Mouse (Mus musculus): Measurements from ENCODE around the gene Bahd1. TPM values are rescaled to one million over a fixed set of nuclear protein-coding genes. Genes with fewer than 3 reads are reported as not detected.
A peak's percentile ranks its signal among the peaks of the same experiment; 100 is the strongest.

The Bahd1 gene
- polyA plus RNA-seq, 1 experiment from 2014 or later, result 8.9 TPM

DNA sequence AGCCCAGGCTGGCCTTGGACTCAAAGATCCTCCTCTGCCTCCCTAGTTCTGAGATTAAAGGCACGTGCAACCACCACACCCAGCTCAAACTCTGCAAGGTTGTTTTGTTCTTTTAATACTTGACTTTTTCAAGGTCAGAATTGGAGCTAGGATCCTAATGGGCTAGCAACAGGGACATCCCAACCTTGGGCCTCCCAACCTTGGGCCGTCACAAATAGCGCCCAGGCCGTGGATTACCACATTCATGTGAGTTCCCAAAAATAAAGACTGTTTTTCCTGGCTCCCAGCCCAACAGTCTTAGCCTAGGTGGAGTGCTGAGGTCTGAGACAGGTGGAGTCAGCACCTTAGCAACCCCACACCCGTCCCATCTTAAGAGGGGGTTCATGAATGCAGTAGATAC, 18.2 kb upstream of the Bahd1 start:
- Histone ChIP-seq H3K36me3 (peaks cover 13% of the 10 kb centered on the region; the same call in 1 of the 2 replicates), H3K27ac (replicated peaks) (no peak overlapping the region), H3K9ac (no peak overlapping the region), H3K4me2 (no peak overlapping the region), H3K4me1 (replicated peaks) (peaks cover 5% of the 10 kb centered on the region), H3K9me3 (no peaks in the 10 kb centered on the region), H3K27me3 (peaks cover 9% of the 10 kb centered on the region; the same call in 1 of the 2 replicates), H3K4me3 (no peak overlapping the region)
- WGBS, result 87% methylated on average over 5 of the region's 5 CpGs
- ATAC-seq (ENCODE audit: low FRiP score, low read depth), result no peak

DNA sequence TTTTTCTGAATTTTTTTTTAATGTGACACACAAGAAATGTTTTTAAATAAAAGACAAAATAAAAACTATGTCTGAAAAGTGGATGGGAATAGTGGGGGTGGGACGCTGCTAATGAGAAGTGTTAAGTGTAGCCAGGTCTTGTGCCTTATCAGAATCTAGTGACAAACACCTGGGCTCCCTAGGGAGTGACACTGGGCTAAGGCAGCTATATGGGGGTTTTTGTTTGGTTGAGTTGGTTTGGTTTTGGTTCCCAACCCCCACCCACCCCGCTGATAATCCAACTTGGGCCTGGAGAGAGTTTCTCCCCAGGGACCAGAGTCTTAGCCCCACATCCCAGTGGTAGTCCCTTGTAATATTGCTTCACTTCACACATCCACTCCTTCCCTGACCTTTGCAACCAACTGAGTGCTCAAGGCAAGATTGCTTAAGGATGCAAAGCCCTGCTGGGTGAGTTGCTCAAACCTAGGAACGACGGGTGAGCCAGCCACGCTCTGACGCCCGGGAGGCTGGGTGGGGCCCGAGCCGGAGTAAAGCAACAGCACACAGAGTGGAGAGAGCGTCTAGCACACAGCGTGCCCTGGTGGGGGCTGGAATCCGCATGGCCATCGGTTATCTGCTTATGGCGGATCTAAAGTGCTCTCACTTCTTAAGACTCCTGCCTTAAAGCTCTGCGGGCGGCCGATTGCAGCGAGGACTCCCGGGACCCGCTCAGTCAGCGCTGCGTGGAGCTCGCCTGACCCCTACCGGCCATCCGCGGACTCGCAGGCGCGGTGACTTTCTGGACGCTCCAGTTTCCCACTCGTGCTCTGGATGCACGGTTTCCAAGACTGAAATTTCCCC, 17.1 kb upstream of the Bahd1 start:
- WGBS, result 2% methylated on average over 32 of the region's 32 CpGs
- Histone ChIP-seq H3K27ac (replicated peaks) (no peak overlapping the region), H3K4me1 (replicated peaks) (peaks cover 12% of the 10 kb centered on the region), H3K4me2 (peak overlapping the region; percentile 85), H3K27me3 (peaks cover 9% of the 10 kb centered on the region; the same call in 1 of the 2 replicates), H3K4me3 (peak overlapping the region; percentile 40), H3K36me3 (0 out of 2 replicates have a peak, but pooled peaks cover 4% of the 10 kb centered on the region), H3K9ac (peak overlapping the region; percentile 47), H3K9me3 (no peaks in the 10 kb centered on the region)
- peak; percentile 80 for ATAC-seq (ENCODE audit: low FRiP score, low read depth)

DNA sequence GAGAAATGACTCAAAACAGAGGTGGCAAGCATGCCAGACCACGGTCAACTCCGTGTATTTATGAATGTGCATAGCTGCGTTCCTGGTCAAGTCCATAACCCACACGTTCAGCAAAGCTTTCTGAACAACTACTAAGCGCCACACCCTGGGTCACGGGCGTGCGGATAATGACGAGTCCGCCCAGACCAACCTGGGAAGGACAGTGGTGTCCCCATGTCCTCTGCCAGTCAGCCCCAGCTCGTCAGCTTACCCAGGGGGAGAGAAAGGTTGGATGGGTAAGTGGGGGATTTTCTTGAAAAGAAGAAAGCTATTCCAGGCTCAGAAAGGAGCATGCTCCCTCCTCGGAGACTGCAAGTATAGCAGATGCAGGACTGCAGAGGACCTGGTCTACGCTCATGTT, 12.7 kb upstream of the Bahd1 start:
- Histone ChIP-seq H3K4me3 (no peak overlapping the region), H3K27ac (replicated peaks) (no peak overlapping the region), H3K27me3 (peaks cover 11% of the 10 kb centered on the region; the same call in 1 of the 2 replicates), H3K9me3 (no peaks in the 10 kb centered on the region), H3K36me3 (no peaks in the 10 kb centered on the region), H3K4me1 (replicated peaks) (peaks cover 12% of the 10 kb centered on the region), H3K4me2 (peak overlapping the region; percentile 37), H3K9ac (no peak overlapping the region)
- 68% methylated on average over 13 of the region's 13 CpGs for WGBS
- no peak for ATAC-seq (ENCODE audit: low FRiP score, low read depth)

DNA sequence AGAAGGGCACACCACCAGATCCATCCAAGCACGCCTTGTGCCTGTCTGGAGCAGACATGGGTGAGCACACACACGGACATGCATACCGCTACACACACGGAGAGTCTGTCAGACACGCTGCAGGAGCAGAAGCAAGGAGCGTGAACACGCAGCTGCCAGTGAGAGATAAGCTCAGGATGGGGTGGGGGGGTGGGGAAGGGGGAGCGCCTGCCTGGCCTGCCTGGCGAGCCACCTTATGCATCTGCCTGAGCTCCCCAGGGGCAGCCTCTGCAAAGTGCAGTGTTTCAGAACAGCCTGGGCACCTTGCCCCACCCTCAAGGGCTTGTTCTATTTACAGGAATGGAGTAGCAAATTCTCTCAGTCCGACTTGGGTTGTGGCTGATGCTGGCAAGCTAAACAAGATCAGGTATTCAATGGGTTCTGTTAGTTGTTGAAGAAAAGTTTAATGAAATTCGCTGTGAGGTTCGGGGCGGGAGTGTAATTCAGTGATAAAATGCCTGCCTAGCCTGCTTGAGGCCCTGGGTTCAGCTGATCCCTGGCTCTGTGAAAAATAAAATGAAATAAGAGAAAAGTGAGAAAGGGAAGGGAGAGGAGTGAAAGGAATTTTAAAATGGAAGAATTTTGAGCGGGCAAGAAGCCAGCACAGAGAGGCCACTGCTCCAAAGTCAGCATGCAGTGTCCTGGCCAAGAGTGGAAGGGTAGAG, 12.2 kb upstream of the Bahd1 start:
- H3K4me3 ChIP-seq, result no peak overlapping the region
- peaks cover 9% of the 10 kb centered on the region for H3K4me1 ChIP-seq (replicated peaks)
- no peaks in the 10 kb centered on the region for H3K36me3 ChIP-seq
- no peak overlapping the region for H3K27ac ChIP-seq (replicated peaks)
- ATAC-seq (ENCODE audit: low FRiP score, low read depth), result peak; percentile 43; the same call in 1 of the 2 replicates
- no peaks in the 10 kb centered on the region for H3K9me3 ChIP-seq
- WGBS, result 31% methylated on average over 14 of the region's 14 CpGs
- peaks cover 15% of the 10 kb centered on the region; the same call in 1 of the 2 replicates for H3K27me3 ChIP-seq
- H3K4me2 ChIP-seq, result peak overlapping the region; percentile 37
- no peak overlapping the region for H3K9ac ChIP-seq

DNA sequence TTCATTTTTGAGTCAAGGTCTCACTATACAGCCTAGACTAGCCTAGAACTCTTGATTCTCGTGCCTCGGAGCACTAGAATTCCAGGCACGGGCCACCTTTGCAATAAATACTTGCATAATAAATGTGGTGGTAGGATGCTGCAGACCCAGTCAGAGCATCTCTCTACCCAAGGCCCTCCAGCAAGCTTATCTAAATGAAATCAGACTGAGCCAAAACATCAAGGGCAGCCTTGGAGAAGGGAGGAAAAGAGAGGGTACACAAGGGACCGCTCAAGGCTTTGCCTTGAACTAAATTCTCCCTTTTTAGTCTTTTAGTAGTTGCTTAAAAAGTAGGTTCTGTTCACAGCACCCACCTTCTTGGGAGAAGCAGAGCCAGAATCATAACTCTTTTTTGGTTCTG, 9.0 kb upstream of the Bahd1 start:
- H3K4me2 ChIP-seq, result no peak overlapping the region
- H3K36me3 ChIP-seq, result no peaks in the 10 kb centered on the region
- ATAC-seq (ENCODE audit: low FRiP score, low read depth), result no peak
- WGBS, result 88% methylated on average over 4 of the region's 4 CpGs
- H3K27me3 ChIP-seq, result peaks cover 30% of the 10 kb centered on the region
- H3K9me3 ChIP-seq, result no peaks in the 10 kb centered on the region
- no peak overlapping the region for H3K4me3 ChIP-seq
- H3K9ac ChIP-seq, result no peak overlapping the region
- no peak overlapping the region for H3K27ac ChIP-seq (replicated peaks)
- H3K4me1 ChIP-seq (replicated peaks), result peaks cover 9% of the 10 kb centered on the region

DNA sequence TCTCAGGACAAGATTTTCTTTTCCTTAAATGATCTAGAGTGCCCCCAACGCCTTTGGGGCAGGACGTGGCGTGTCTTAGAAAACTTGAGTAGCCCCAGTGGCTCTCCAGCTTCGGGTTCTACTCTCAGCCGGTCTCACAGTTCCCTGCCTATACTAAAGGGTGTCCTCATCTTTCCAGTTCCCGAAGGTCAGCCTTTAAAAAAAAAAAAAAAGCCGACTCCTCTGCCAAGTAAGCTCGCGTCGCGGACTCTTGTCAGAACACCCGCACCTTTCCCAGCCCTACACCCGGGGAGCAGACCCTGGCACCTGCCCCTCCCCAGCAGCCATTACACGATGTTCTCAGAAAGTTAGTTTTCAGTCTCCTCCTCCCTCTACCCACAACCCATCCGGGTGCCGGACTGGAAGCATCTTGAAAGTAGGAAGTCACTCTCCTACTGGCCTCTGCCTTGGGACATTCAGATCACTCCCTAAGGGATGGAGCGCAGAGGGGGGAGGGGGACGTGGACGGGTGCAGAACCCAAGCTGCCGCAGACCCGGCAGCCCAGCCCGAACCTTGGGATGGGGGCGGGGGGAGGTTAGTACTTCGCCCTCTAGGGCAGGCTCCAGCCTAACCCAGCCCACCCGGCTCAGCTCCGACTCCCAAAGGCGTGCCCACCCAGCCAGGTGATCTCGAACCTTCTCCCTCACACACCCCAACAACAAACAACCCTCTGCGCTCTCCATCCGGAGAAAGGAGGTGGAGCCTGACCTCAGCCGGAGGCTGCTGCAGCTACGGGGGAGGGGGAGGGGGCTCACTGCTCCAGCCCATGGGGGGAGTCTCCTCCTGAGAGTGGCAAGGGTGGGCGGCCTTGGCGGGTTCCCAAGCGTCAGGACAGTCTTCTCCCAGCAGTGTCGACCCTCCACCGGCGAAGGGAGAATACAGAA, 3.9 kb upstream of the Bahd1 start:
- 1% methylated on average over 38 of the region's 38 CpGs for WGBS
- H3K27me3 ChIP-seq, result peaks cover 74% of the 10 kb centered on the region
- peaks cover 36% of the 10 kb centered on the region for H3K4me1 ChIP-seq (replicated peaks)
- H3K4me3 ChIP-seq, result peak overlapping the region; percentile 43
- H3K9me3 ChIP-seq, result no peaks in the 10 kb centered on the region
- no peak for ATAC-seq (ENCODE audit: low FRiP score, low read depth)
- no peak overlapping the region for H3K27ac ChIP-seq (replicated peaks)
- H3K4me2 ChIP-seq, result peak overlapping the region; percentile 80
- peak overlapping the region; percentile 43 for H3K9ac ChIP-seq
- H3K36me3 ChIP-seq, result no peaks in the 10 kb centered on the region

DNA sequence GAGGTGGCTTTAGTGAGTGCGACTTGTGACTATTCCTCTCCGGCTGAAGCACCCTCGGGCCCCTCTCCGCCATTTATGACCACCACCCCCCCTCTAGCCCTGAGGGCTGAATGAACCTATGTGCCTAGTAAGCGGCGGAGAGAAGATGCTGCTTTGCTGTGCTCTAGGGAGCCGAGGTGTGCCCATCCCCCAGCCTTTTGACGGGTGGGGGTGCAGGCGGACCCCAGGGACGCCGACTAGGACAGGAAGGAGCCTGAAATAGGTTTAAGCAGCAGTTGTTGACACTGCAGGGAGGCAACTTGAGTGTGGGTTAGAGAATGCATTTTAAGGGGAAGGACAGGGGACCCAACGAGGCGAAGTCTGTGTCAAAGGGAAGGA, 3.3 kb upstream of the Bahd1 start:
- H3K4me2 ChIP-seq, result peak overlapping the region; percentile 80
- peaks cover 72% of the 10 kb centered on the region for H3K27me3 ChIP-seq
- peak overlapping the region; percentile 43 for H3K4me3 ChIP-seq
- H3K9ac ChIP-seq, result peak overlapping the region; percentile 43
- H3K9me3 ChIP-seq, result no peaks in the 10 kb centered on the region
- peaks cover 36% of the 10 kb centered on the region for H3K4me1 ChIP-seq (replicated peaks)
- WGBS, result 0% methylated on average over 13 of the region's 13 CpGs
- no peak for ATAC-seq (ENCODE audit: low FRiP score, low read depth)
- H3K27ac ChIP-seq (replicated peaks), result no peak overlapping the region
- no peaks in the 10 kb centered on the region for H3K36me3 ChIP-seq

DNA sequence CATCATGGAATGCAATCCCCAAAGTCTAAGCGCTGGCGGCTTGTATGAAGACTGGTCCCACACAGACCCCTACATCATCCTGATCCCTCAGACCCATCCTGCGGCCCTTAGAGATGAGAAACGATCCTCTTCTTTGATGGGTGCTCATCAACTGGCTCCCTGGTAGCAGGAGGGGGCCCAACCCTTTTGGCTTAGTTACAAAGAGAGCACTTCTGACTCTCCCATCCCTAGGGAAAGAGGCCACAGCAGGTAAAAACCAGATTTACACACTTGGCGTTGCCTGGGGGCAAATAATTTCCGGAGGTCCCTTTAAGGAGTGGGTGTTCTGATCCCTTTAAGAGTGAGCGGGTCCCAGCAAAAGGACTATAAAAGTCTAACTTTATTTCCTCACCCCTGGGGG, 2.8 kb upstream of the Bahd1 start:
- Histone ChIP-seq H3K4me3 (peak overlapping the region; percentile 43), H3K4me2 (peak overlapping the region; percentile 80), H3K9me3 (no peaks in the 10 kb centered on the region), H3K4me1 (replicated peaks) (peaks cover 36% of the 10 kb centered on the region), H3K27me3 (peaks cover 72% of the 10 kb centered on the region), H3K27ac (replicated peaks) (no peak overlapping the region), H3K9ac (peak overlapping the region; percentile 43), H3K36me3 (no peaks in the 10 kb centered on the region)
- ATAC-seq (ENCODE audit: low FRiP score, low read depth), result no peak
- WGBS, result 2% methylated on average over 7 of the region's 7 CpGs

DNA sequence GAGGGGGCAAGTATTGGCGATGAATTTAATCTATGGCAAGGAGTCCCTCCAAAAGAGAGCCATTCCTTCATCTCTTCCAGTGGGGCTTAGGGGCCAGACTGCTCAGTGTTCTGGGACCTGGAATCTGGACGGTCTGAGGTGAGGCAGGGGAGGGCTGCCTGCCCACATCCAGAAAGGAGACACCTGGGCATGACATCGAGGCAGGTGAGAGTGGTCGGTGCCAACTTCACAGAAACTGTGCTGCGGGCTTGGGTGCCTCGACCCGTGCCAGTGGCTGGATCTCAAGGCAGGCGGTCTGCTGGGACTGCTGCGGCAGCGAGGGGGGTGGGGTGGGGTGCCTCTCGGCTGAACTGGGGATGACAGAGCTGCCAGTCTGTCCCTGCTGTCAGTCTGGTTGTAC, 2.4 kb upstream of the Bahd1 start:
- H3K9ac ChIP-seq, result no peak overlapping the region
- ATAC-seq (ENCODE audit: low FRiP score, low read depth), result no peak
- no peak overlapping the region for H3K4me3 ChIP-seq
- no peaks in the 10 kb centered on the region for H3K36me3 ChIP-seq
- H3K27ac ChIP-seq (replicated peaks), result no peak overlapping the region
- WGBS, result under 1% methylated on average over 11 of the region's 11 CpGs
- peak overlapping the region; percentile 80; the same call in 1 of the 2 replicates for H3K4me2 ChIP-seq
- H3K4me1 ChIP-seq (replicated peaks), result peaks cover 38% of the 10 kb centered on the region
- H3K9me3 ChIP-seq, result no peaks in the 10 kb centered on the region
- H3K27me3 ChIP-seq, result peaks cover 70% of the 10 kb centered on the region

DNA sequence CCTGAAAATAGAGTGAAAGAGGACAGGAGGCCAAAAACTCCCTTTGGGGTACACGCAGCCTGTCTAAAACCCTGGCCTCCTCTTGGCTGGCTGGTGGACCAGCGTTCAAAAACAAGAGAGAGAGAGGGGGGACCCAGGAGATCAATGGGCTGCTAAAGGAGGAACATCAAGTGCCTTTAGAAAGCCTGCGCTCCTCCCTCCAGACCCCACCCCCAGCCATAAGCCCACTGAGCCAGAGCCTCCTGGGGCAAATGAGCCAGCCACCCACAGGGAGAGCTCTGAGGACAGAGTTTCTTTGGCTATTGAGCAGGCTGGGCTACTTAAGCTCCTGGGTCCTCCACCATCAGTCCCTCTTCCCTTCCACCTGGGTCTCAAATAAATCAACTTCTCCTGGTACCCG, 1.4 kb upstream of the Bahd1 start:
- no peaks in the 10 kb centered on the region for H3K36me3 ChIP-seq
- H3K27ac ChIP-seq (replicated peaks), result no peak overlapping the region
- H3K9me3 ChIP-seq, result no peaks in the 10 kb centered on the region
- no peak overlapping the region for H3K4me2 ChIP-seq
- no peak for ATAC-seq (ENCODE audit: low FRiP score, low read depth)
- peaks cover 47% of the 10 kb centered on the region for H3K4me1 ChIP-seq (replicated peaks)
- H3K27me3 ChIP-seq, result peaks cover 66% of the 10 kb centered on the region
- no peak overlapping the region for H3K9ac ChIP-seq
- 11% methylated on average over 3 of the region's 4 CpGs for WGBS
- no peak overlapping the region for H3K4me3 ChIP-seq

DNA sequence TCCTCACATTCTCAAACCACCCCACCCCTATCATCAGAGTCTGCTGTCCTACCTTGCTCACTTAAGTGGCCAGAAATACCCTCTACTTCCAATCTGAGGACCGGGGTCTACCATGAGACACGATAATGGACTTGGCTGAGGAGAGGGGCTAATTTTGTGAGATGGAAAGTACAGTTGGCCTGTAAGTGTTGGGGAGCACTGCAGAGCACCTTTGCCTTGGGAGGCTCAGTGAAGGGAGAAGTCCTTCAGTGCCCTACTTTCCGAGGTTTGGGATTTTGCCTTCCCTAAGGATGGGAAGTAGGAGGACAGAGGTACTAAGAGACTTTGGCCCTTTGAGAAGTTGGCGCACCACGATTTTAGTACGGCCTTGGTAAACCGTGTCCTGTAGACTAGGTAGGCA, 871 bp upstream of the Bahd1 start:
- Histone ChIP-seq H3K4me2 (no peak overlapping the region), H3K27me3 (peaks cover 62% of the 10 kb centered on the region), H3K9ac (no peak overlapping the region), H3K9me3 (no peaks in the 10 kb centered on the region), H3K27ac (replicated peaks) (no peak overlapping the region), H3K36me3 (no peaks in the 10 kb centered on the region), H3K4me3 (no peak overlapping the region), H3K4me1 (replicated peaks) (peaks cover 53% of the 10 kb centered on the region)
- 15% methylated on average over 7 of the region's 7 CpGs for WGBS
- ATAC-seq (ENCODE audit: low FRiP score, low read depth), result no peak

All from hindbrain, embryonic 15.5 days (tissue).